Mouse (Mus musculus) left cerebral cortex, postnatal 36 days (tissue): Measurements from ENCODE around the gene Tmem266. TPM values are rescaled to one million over a fixed set of nuclear protein-coding genes. Genes with fewer than 3 reads are reported as not detected.
A peak's percentile ranks its signal among the peaks of the same experiment; 100 is the strongest.

Experiments used
- DNase-seq, 2 experiments: peaks; one replicate each; pipeline ENCODE4 v3.0.0; 2021 to 2022; ENCODE audit warnings: low spot score in 2 of 2, mixed read lengths in 1 of 2
- intact Hi-C: fragments of 180-260 bp; cut with DNase I; formaldehyde crosslinking; loops from one replicate; pipeline ENCODE4 v1.15.1; 2025
- total RNA-seq, 2 experiments: library from RNA; stranded (reverse); gene quantifications; 2 replicates each; pipeline ENCODE4 v1.2.3; 2021

Gene Tmem266
- total RNA-seq, 2 experiments from 2014 or later = 8.5 to 10.0 TPM

- DNase-seq = no peak
- intact Hi-C loops = no loop called here
Measured at GRCm38 (mm10) chr9:55387862-55388505, 61.3 kb downstream of the Tmem266 start.

- intact Hi-C loops = loop anchor here (2.0 to 10.0 kb wide), 2 partner anchors 67 to 157 kb away; no protein-coding TSS in a partner anchor
- peak; percentile 75 to 79 for DNase-seq
Measured at GRCm38 (mm10) chr9:55391909-55392658, 65.4 kb downstream of the Tmem266 start.

- no peak for DNase-seq
- intact Hi-C loops = loop anchor here (10.0 kb wide), 1 partner anchor 161 kb away; no protein-coding TSS in a partner anchor
Measured at GRCm38 (mm10) chr9:55395650-55396049, 68.9 kb downstream of the Tmem266 start.

GRCm38 (mm10) chr9:55398985-55399554, 72.4 kb downstream of the Tmem266 start:
- no peak for DNase-seq
- intact Hi-C loops = loop anchor here (10.0 kb wide), 1 partner anchor 164 kb away; no protein-coding TSS in a partner anchor

GRCm38 (mm10) chr9:55402276-55402675, 75.6 kb downstream of the Tmem266 start:
- intact Hi-C loops = no loop called here
- no peak for DNase-seq

- DNase-seq = no peak
- intact Hi-C loops = no loop called here
Measured at GRCm38 (mm10) chr9:55404256-55404655, 77.5 kb downstream of the Tmem266 start.

GRCm38 (mm10) chr9:55404976-55405702, 78.4 kb downstream of the Tmem266 start:
- intact Hi-C loops = no loop called here
- no peak for DNase-seq

- intact Hi-C loops = no loop called here
- no peak for DNase-seq
Measured at GRCm38 (mm10) chr9:55406773-55407172, 80.1 kb downstream of the Tmem266 start.

GRCm38 (mm10) chr9:55408851-55409250, 82.1 kb downstream of the Tmem266 start:
- no peak for DNase-seq
- intact Hi-C loops = no loop called here

- intact Hi-C loops = no loop called here
- DNase-seq = no peak
Measured at GRCm38 (mm10) chr9:55409833-55410232, 83.1 kb downstream of the Tmem266 start.

- DNase-seq = no peak
- intact Hi-C loops = no loop called here
Measured at GRCm38 (mm10) chr9:55410430-55410829, 83.7 kb downstream of the Tmem266 start.

GRCm38 (mm10) chr9:55411154-55411553, 84.4 kb downstream of the Tmem266 start:
- no peak for DNase-seq
- intact Hi-C loops = no loop called here

GRCm38 (mm10) chr9:55421786-55422185, 95.1 kb downstream of the Tmem266 start:
- intact Hi-C loops = no loop called here

GRCm38 (mm10) chr9:55423451-55424424, 97.0 kb downstream of the Tmem266 start:
- DNase-seq = no peak
- intact Hi-C loops = no loop called here

More at GRCm38 (mm10) chr9:55421786-55422185, 95.1 kb downstream of the Tmem266 start:
- DNase-seq = no peak

GRCm38 (mm10) chr9:55425271-55425810, 98.6 kb downstream of the Tmem266 start:
- intact Hi-C loops = loop anchor here (5.0 kb wide), 1 partner anchor 492 kb away; no protein-coding TSS in a partner anchor
- DNase-seq = no peak

- peak; percentile 23 to 62 for DNase-seq
- intact Hi-C loops = loop anchor here (1.0 to 5.0 kb wide), 2 partner anchors 107 to 488 kb away; no protein-coding TSS in a partner anchor
Measured at GRCm38 (mm10) chr9:55429242-55429975, 102.7 kb downstream of the Tmem266 start.

GRCm38 (mm10) chr9:55430133-55430532, 103.4 kb downstream of the Tmem266 start:
- intact Hi-C loops = no loop called here
- no peak for DNase-seq
